Mouse (Mus musculus) limb, embryonic 10.5 days (tissue): ENCODE measurements around the gene Ttc25. TPM values are rescaled to one million over a fixed set of nuclear protein-coding genes. Genes with fewer than 3 reads are reported as not detected.
"Not testable (repeated sequence)": the region's sequence is repeated elsewhere in the genome, so short reads cannot be mapped to it uniquely, and the experiment has no call there.

Experiments
- DNase-seq: peaks from one replicate; pipeline ENCODE4 v3.0.0-alpha.2; 2017; ENCODE audit warnings: low spot score
- H3K27ac ChIP-seq: fragments of 300-500 bp; sonication (generic); 2 replicates; pipeline ENCODE4 v1.5.1; 2016; ENCODE audit warnings: mild to moderate bottlenecking
- H3K27me3 ChIP-seq: fragments of 300-500 bp; sonication (generic); 2 replicates; pipeline ENCODE4 v1.6.1; 2016; ENCODE audit warnings: low read depth, mild to moderate bottlenecking; ENCODE audit not compliant: poor library complexity, severe bottlenecking
- H3K36me3 ChIP-seq: fragments of 300-500 bp; sonication (generic); 2 replicates; pipeline ENCODE4 v1.6.1; 2016; ENCODE audit warnings: mild to moderate bottlenecking, moderate library complexity
- H3K4me1 ChIP-seq: fragments of 300-500 bp; sonication (generic); 2 replicates; pipeline ENCODE4 v1.6.1; 2016
- H3K4me3 ChIP-seq: fragments of 300-500 bp; sonication (generic); 2 replicates; pipeline ENCODE4 v1.5.1; 2016; ENCODE audit warnings: mild to moderate bottlenecking, moderate library complexity
- H3K9me3 ChIP-seq: fragments of 300-500 bp; sonication (generic); replicated peaks from 2 replicates; pipeline ENCODE4 v1.6.1; 2016; ENCODE audit warnings: mild to moderate bottlenecking
- WGBS: fragments of 180-500 bp; shearing (Covaris S2); methylation state at CpG from one replicate; pipeline ENCODE4 v1.1.7; 2016; 5-methylcytosine and 5-hydroxymethylcytosine counted together
- polyA plus RNA-seq: library from polyadenylated mRNA; unstranded; fragments of >200 nt; fragmentation: Nextera tagmentation; extraction: Ambion mirVana; gene quantifications from 2 replicates; pipeline ENCODE4 v1.2.1, GENCODE M21; 2016

The Ttc25 gene
- polyA plus RNA-seq, 1 experiment from 2014 or later: 1.1 TPM

GRCm38 (mm10) chr11:100519188-100519587 lies 26.2 kb upstream of the Ttc25 start:
- no peak overlapping the region for H3K4me3 ChIP-seq
- no peaks in the 10 kb centered on the region for H3K4me1 ChIP-seq
- no peaks in the 10 kb centered on the region for H3K9me3 ChIP-seq
- DNase-seq: no peak
- no peaks in the 10 kb centered on the region for H3K27me3 ChIP-seq
- H3K36me3 ChIP-seq: peaks cover 100% of the 10 kb centered on the region
- no peak overlapping the region for H3K27ac ChIP-seq
- WGBS: 82% methylated on average over 7 of the region's 7 CpGs

GRCm38 (mm10) chr11:100520838-100521237 lies 24.6 kb upstream of the Ttc25 start:
- 76% methylated on average over 15 of the region's 15 CpGs for WGBS
- H3K27me3 ChIP-seq: no peaks in the 10 kb centered on the region
- no peak overlapping the region for H3K27ac ChIP-seq
- no peaks in the 10 kb centered on the region for H3K9me3 ChIP-seq
- DNase-seq: no peak
- peaks cover 13% of the 10 kb centered on the region for H3K4me1 ChIP-seq
- H3K4me3 ChIP-seq: no peak overlapping the region
- H3K36me3 ChIP-seq: peaks cover 97% of the 10 kb centered on the region

DNA sequence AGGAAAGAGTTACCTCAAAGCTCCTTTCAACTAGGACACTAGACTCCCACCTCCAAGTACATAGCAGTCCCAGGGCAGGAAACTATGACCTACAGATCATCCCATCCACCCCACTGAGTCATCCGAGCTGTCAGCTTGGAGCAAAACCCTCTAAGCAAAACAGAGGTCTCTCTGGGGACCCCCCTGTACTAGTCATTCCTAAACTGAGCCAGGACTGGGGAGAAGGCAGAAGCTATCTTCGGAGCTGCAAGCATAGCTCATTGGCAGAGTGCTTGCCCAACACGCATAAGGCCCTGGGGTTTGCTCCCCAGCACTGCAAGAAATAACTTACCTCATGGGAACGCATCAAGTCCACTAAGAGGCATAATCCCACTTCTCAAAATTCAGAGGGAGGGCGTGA lies 21.0 kb upstream of the Ttc25 start:
- Histone ChIP-seq H3K36me3 (peaks cover 62% of the 10 kb centered on the region), H3K9me3 (no peaks in the 10 kb centered on the region), H3K27ac (no peak overlapping the region), H3K4me1 (peaks cover 38% of the 10 kb centered on the region), H3K27me3 (no peaks in the 10 kb centered on the region), H3K4me3 (no peak overlapping the region)
- 86% methylated on average over 5 of the region's 5 CpGs for WGBS
- no peak for DNase-seq

- Histone ChIP-seq H3K4me1 (peaks cover 38% of the 10 kb centered on the region), H3K27me3 (no peaks in the 10 kb centered on the region), H3K27ac (peak overlapping the region; percentile 97; the same call in 1 of the 2 replicates), H3K9me3 (no peaks in the 10 kb centered on the region), H3K4me3 (peak overlapping the region; percentile 82), H3K36me3 (peaks cover 54% of the 10 kb centered on the region)
- 70% methylated on average over 11 of the region's 11 CpGs for WGBS
- DNase-seq: no peak
Measured at GRCm38 (mm10) chr11:100524987-100525630, 20.3 kb upstream of the Ttc25 start.

DNA sequence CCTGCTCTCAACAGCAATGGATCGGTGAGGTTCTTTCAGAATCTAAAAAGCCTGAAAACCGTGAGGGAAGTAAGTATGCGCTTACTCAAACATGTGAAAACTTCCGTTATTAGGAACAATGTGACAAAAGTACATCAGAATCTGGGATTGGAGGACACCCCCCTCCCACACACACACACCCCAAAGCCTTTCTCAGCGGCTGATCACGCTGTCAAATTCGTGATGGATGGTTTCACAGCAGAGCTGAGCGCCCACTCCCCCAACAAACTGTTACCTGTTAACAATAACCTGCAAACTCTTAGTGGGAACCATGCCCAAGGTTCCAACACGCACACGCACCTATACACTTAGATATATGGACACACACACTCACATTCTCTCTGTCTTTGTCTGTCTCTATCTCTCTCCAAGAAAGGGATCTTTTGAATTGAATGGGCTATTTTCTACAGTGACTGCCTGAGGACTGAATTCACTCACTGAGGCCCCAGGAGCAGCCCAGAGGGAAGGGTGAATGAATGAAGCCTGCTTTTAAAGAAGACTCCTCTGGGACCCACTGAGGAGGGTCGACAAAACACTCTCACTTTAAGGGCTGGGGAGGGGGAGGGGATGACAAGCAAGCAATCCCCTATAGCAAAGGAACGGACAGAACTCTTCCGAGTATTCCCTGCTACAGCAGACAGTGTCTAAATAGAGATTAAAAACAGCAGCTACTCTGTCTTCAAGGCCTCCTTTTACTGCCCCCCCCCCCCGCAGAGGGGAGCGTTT lies 19.2 kb upstream of the Ttc25 start:
- no peaks in the 10 kb centered on the region for H3K27me3 ChIP-seq
- no peak for DNase-seq
- H3K4me3 ChIP-seq: peak overlapping the region; percentile 82
- H3K4me1 ChIP-seq: peaks cover 38% of the 10 kb centered on the region
- H3K36me3 ChIP-seq: peaks cover 43% of the 10 kb centered on the region
- WGBS: 9% methylated on average over 15 of the region's 15 CpGs
- H3K27ac ChIP-seq: peak overlapping the region; percentile 97
- H3K9me3 ChIP-seq: no peaks in the 10 kb centered on the region

DNA sequence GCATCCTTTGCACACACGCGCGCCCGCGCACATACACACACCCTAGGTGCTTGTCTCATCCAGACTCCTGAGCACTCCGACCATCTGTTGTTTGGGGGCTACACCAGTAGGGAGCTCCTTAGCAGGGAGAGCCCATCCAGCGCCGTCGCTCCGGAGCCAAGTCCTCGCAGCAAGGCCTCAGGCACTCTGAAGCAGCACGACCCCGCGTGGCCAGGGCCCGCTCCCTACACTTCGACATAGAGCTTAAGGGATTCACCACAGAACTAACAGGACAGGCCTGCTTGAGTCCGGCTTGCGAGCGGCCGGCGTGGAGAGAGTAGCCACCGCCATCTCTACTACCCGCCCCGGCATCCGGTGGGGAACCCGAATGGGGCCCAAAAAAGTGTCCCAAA lies 18.3 kb upstream of the Ttc25 start:
- DNase-seq: peak; percentile 74
- Histone ChIP-seq H3K36me3 (peaks cover 35% of the 10 kb centered on the region), H3K4me3 (peak overlapping the region; percentile 82), H3K27me3 (no peaks in the 10 kb centered on the region), H3K27ac (peak overlapping the region; percentile 97), H3K4me1 (peaks cover 38% of the 10 kb centered on the region), H3K9me3 (no peaks in the 10 kb centered on the region)
- WGBS: under 1% methylated on average over 26 of the region's 26 CpGs

DNA sequence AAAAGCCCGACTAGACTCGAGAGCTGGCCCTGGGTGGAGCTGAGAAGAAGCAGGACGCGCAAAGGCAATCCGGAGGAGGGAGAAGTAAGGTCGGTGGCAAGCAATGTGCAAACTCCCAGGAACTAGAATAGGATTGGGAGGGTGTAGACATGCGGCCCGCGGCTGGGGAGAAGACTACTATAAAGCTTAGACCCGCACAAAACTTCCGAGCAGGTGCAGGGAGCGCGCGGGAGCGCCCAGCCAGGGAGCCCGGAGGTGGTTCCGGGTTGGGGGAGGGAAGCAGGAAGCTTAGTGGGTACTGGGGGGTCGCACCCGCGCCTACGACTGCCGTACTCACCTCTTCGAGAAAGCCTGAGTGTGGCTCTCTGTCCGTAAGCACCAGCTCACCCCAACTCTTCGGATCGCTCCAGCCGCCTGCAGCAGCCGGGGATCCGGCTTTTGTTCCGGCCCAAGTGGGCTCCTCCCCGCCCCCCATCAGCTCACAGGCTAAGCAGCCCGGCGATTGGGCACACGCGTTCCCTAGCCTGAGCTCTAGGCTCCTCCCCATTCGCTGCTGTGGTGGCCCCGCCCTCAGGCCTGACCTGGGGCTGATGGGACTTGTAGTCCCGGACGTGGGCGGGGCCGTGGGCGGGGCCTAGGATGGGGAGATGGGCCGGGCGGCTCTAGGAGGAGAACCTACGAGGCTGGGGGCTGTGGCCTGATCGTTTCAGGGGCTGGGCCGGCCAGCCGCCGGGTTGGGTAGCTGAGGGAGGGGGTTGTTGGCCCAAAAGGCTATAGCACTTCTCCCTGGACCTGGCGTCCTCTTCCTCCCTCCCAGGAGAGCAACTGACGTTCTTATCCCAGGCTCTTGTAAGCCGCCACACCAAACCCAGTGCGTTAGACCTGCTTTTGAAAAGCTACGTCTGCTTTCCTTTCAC lies 17.7 kb upstream of the Ttc25 start, which contains the start of gene Acly:
Gene Acly, minus strand, starts transcription at position 543 of the 917 bp plus-strand sequence.
- H3K4me1 ChIP-seq: peaks cover 38% of the 10 kb centered on the region
- WGBS: under 1% methylated on average over 54 of the region's 54 CpGs
- peak within 1 kb of the TSS; percentile 97 for H3K27ac ChIP-seq
- peak within 1 kb of the TSS; percentile 82 for H3K4me3 ChIP-seq
- H3K9me3 ChIP-seq: no peaks in the 10 kb centered on the region
- peak; percentile 100 for DNase-seq
- H3K27me3 ChIP-seq: no peaks in the 10 kb centered on the region
- peaks cover 28% of the 10 kb centered on the region for H3K36me3 ChIP-seq

GRCm38 (mm10) chr11:100528375-100529165 lies 16.8 kb upstream of the Ttc25 start:
- Histone ChIP-seq H3K4me3 (peak overlapping the region; percentile 82), H3K4me1 (peaks cover 38% of the 10 kb centered on the region), H3K27me3 (no peaks in the 10 kb centered on the region), H3K27ac (peak overlapping the region; percentile 97), H3K9me3 (no peaks in the 10 kb centered on the region), H3K36me3 (peaks cover 20% of the 10 kb centered on the region)
- WGBS: 21% methylated on average over 19 of the region's 19 CpGs
- DNase-seq: no peak

GRCm38 (mm10) chr11:100533871-100534270 lies 11.5 kb upstream of the Ttc25 start:
- H3K4me3 ChIP-seq: no peak overlapping the region
- 85% methylated on average over 6 of the region's 6 CpGs for WGBS
- no peaks in the 10 kb centered on the region for H3K4me1 ChIP-seq
- H3K9me3 ChIP-seq: no peaks in the 10 kb centered on the region
- H3K36me3 ChIP-seq: no peaks in the 10 kb centered on the region
- H3K27ac ChIP-seq: no peak overlapping the region
- no peak for DNase-seq
- H3K27me3 ChIP-seq: no peaks in the 10 kb centered on the region

- H3K4me3 ChIP-seq, H3K27ac ChIP-seq, H3K9me3 ChIP-seq, H3K4me1 ChIP-seq, DNase-seq, H3K36me3 ChIP-seq, H3K27me3 ChIP-seq: not testable (repeated sequence)
- WGBS: 85% methylated on average over 2 of the region's 2 CpGs
Measured at GRCm38 (mm10) chr11:100534411-100534810, 11.0 kb upstream of the Ttc25 start.

DNA sequence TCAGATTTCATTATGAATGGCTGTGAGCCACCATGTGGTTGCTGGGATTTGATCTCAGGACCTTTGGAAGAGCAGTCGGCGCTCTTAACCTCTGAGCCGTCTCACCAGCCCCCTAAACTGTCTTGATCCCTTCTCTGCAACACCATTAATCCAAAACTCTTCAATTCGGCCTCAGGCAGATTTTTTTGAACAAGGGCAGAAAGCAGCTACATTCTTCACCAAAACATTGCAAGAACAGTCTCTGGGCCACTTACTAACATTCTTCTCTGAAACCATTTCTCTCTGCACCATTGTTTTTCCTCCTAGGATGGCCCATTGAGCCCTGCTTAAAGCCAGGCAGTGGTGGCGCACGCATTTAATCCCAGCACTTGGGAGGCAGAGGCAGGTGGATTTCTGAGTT lies 10.6 kb upstream of the Ttc25 start:
- not testable (repeated sequence) for H3K27me3 ChIP-seq, H3K36me3 ChIP-seq, H3K9me3 ChIP-seq, H3K4me1 ChIP-seq, H3K4me3 ChIP-seq, DNase-seq, H3K27ac ChIP-seq
- 87% methylated on average over 6 of the region's 6 CpGs for WGBS

GRCm38 (mm10) chr11:100535996-100536395 lies 9.4 kb upstream of the Ttc25 start:
- Histone ChIP-seq H3K27ac (no peak overlapping the region), H3K27me3 (no peaks in the 10 kb centered on the region), H3K4me3 (no peak overlapping the region), H3K4me1 (no peaks in the 10 kb centered on the region), H3K9me3 (no peaks in the 10 kb centered on the region), H3K36me3 (no peaks in the 10 kb centered on the region)
- no peak for DNase-seq
- WGBS: 89% methylated on average over 1 of the region's 1 CpGs
